Mouse (Mus musculus) CD4-positive naive resting alpha-beta T cell, adult 57 days (primary cell): ENCODE data around the gene Olfr394. TPM values are rescaled to one million over a fixed set of nuclear protein-coding genes. Genes with fewer than 3 reads are reported as not detected.

Experiments used
- total RNA-seq: library from RNA; stranded (reverse); gene quantifications from one replicate; pipeline ENCODE4 v1.2.4, GENCODE M21; 2023

Olfr394 gene
- total RNA-seq: not detected

GRCm38 (mm10) chr11:73890671-73891070 lies at the start of gene Olfr394:
Gene Olfr394, minus strand, starts transcription at chr11:73890771.

GRCm38 (mm10) chr11:73936377-73936776 lies 45.8 kb upstream of the Olfr394 start, which contains the start of gene Olfr23:
Gene Olfr23, plus strand, starts transcription at chr11:73936677.

GRCm38 (mm10) chr11:73909199-73909598 lies 18.6 kb upstream of the Olfr394 start, which contains the start of gene Olfr395:
Gene Olfr395, minus strand, starts transcription at chr11:73909299.

GRCm38 (mm10) chr11:73851354-73851753 lies 39.2 kb downstream of the Olfr394 start, which contains the start of gene Olfr393:
Gene Olfr393, minus strand, starts transcription at chr11:73851454.

Other genes starting within 250 kb of the Olfr394 start
- gene Zfp735, start 202.0 kb downstream of the Olfr394 start, total RNA-seq: not detected
- not detected for gene Olfr389, start 110.1 kb downstream of the Olfr394 start, total RNA-seq
- gene Olfr390, start 107.8 kb downstream of the Olfr394 start, total RNA-seq: not detected
- gene Olfr391-ps, start 87.7 kb downstream of the Olfr394 start, total RNA-seq: not detected
- not detected for gene Olfr392, start 73.7 kb downstream of the Olfr394 start, total RNA-seq
- gene Olfr393, start 39.3 kb downstream of the Olfr394 start, total RNA-seq: not detected
- not detected for gene Olfr395, start 18.5 kb upstream of the Olfr394 start, total RNA-seq
- gene Olfr23, start 45.9 kb upstream of the Olfr394 start, total RNA-seq: not detected
- gene Olfr397, start 70.0 kb upstream of the Olfr394 start, total RNA-seq: not detected
- gene Olfr398, start 99.6 kb upstream of the Olfr394 start, total RNA-seq: not detected
- not detected for gene Olfr139, start 165.8 kb upstream of the Olfr394 start, total RNA-seq
- not detected for gene Olfr399, start 165.8 kb upstream of the Olfr394 start, total RNA-seq
- gene Zfp616, start 179.2 kb upstream of the Olfr394 start, total RNA-seq: not detected
- gene Olfr401, start 222.9 kb upstream of the Olfr394 start, total RNA-seq: not detected